Mouse (Mus musculus) limb, embryonic 11.5 days (tissue): Measurements from ENCODE around the gene Kif7. TPM values are rescaled to one million over a fixed set of nuclear protein-coding genes. Genes with fewer than 3 reads are reported as not detected.

ENCODE experiments used
- ATAC-seq: fragments of 200-750 bp; cut with Nextera tagmentation; 2 replicates; pipeline ENCODE4 v1.8.0; 2017; ENCODE audit warnings: low read depth; ENCODE audit not compliant: insufficient number of reproducible peaks, low FRiP score, low TSS enrichment
- DNase-seq: peaks from one replicate; pipeline ENCODE4 v3.0.0-alpha.2; 2015; ENCODE audit warnings: low spot score
- H3K27ac ChIP-seq: fragments of 300-500 bp; sonication (generic); replicated peaks from 2 replicates; pipeline ENCODE4 v1.5.1; 2014; ENCODE audit warnings: low read depth, mild to moderate bottlenecking, low read length
- H3K27me3 ChIP-seq: fragments of 300-500 bp; sonication (generic); 2 replicates; pipeline ENCODE4 v1.6.1; 2014; ENCODE audit warnings: mild to moderate bottlenecking, low read length, mixed read lengths; ENCODE audit not compliant: control insufficient read depth, insufficient read depth
- H3K36me3 ChIP-seq: fragments of 300-500 bp; sonication (generic); 2 replicates; pipeline ENCODE4 v1.6.1; 2014; ENCODE audit warnings: mild to moderate bottlenecking, low read length, moderate library complexity, mixed read lengths; ENCODE audit not compliant: control insufficient read depth, insufficient read depth
- H3K4me1 ChIP-seq: fragments of 300-500 bp; sonication (generic); 2 replicates; pipeline ENCODE4 v1.6.1; 2014; ENCODE audit warnings: low read length, mixed read lengths; ENCODE audit not compliant: control insufficient read depth, insufficient read depth
- H3K4me2 ChIP-seq: fragments of 300-500 bp; sonication (generic); 2 replicates; pipeline ENCODE4 v1.6.1; 2014; ENCODE audit warnings: low read depth, mild to moderate bottlenecking, moderate library complexity; ENCODE audit not compliant: severe bottlenecking
- H3K4me3 ChIP-seq: fragments of 300-500 bp; sonication (generic); 2 replicates; pipeline ENCODE4 v1.5.1; 2014; ENCODE audit warnings: low read depth, low read length
- H3K9ac ChIP-seq: fragments of 300-500 bp; sonication (generic); 2 replicates; pipeline ENCODE4 v1.6.1; 2014; ENCODE audit warnings: mild to moderate bottlenecking, low read length
- H3K9me3 ChIP-seq: fragments of 300-500 bp; sonication (generic); 2 replicates; pipeline ENCODE4 v1.6.1; 2016; ENCODE audit warnings: low read length; ENCODE audit not compliant: control insufficient read depth
- WGBS: fragments of 180-500 bp; shearing (Covaris S2); extraction: QIAGEN DNeasy Blood & Tissue Kit; methylation state at CpG from one replicate; pipeline ENCODE4 v1.1.7; 2014; 5-methylcytosine and 5-hydroxymethylcytosine counted together
- polyA plus RNA-seq: library from polyadenylated mRNA; unstranded; fragments of >200 nt; fragmentation: Nextera tagmentation; extraction: Ambion mirVana; gene quantifications from 2 replicates; pipeline ENCODE4 v1.2.1, GENCODE M21; 2014

Gene Kif7
- polyA plus RNA-seq: 6.1 and 6.3 TPM in 2 replicates

DNA sequence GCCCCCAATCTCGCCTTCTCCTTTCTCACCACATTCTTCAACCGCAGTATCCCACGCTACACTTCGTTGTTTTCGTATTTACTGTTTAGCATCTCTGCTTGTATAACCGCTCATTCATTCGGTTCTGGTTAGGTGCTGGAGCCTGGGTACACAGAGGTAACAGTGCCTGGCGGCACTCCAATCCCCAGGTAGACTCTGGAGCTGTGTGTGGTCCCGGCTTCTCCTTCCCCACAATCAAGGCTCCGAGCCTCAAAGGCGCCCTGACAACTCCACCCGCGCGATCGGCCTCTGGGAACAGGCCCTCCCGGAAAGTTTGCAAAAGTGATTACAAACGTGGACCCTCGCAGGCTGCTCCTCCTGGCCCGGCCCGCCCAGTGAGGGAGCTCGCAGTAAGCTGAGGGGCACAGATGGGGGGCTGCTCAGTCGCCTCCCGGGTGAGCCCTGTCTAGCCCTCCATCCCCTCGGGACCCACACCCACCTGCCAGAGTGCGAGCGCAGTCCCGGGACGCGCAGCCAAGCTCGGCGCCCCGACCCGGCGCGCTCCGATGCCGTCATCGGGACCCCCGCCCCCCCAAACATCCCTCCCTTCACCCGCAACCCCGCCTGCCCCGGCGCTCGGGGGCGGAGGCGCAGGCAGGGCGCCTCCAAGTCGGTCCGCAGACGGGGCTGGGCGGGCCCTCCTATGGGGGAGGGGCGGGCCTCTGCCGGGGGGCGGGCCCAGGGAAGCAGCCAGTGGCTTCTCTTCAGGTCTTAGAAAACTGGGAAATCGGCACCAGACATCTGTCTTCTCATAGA is at the start of gene Kif7:
Gene Kif7, minus strand, starts transcription at position 534 of the 795 bp plus-strand sequence.
- H3K4me3 ChIP-seq: peak within 1 kb of the TSS; percentile 84
- peaks cover 7% of the 10 kb centered on the region; the same call in 1 of the 2 replicates for H3K27me3 ChIP-seq
- peaks cover 5% of the 10 kb centered on the region for H3K4me1 ChIP-seq
- ATAC-seq (peak; percentile 92), DNase-seq (peak; percentile 93)
- peak within 1 kb of the TSS; percentile 75 for H3K9ac ChIP-seq
- H3K4me2 ChIP-seq: peak within 1 kb of the TSS; percentile 80
- H3K9me3 ChIP-seq: no peaks in the 10 kb centered on the region
- WGBS: under 1% methylated on average over 45 of the region's 55 CpGs
- no peaks in the 10 kb centered on the region; the same call in 1 of the 2 replicates for H3K36me3 ChIP-seq
- no peak within 1 kb of the TSS for H3K27ac ChIP-seq

DNA sequence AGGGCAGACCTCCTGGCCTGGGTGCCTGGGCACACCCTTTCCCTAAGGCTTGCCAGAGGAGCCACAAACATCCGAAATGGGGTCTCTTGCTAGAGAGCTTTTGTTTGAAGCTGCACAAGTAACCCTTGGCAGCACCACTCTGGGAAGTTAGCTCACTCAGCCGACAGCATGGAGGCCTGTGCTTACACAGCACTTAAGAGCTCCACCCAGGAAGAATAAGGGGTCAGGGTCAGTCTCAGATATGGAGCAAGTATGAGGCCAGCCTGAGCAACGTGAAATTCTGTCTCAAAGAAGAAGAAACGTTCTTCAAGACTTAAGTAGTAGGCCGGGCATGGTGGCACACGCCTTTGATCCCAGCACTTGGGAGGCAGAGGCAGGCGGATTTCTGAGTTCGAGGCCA is 46.6 kb upstream of the Kif7 start:
- Histone ChIP-seq H3K9me3 (no peaks in the 10 kb centered on the region), H3K27me3 (no peaks in the 10 kb centered on the region), H3K4me3 (no peak overlapping the region), H3K4me1 (no peaks in the 10 kb centered on the region), H3K4me2 (no peak overlapping the region), H3K9ac (no peak overlapping the region), H3K27ac (no peak overlapping the region), H3K36me3 (no peaks in the 10 kb centered on the region)
- ATAC-seq (no peak), DNase-seq (no peak)
- WGBS: 71% methylated on average over 8 of the region's 8 CpGs

DNA sequence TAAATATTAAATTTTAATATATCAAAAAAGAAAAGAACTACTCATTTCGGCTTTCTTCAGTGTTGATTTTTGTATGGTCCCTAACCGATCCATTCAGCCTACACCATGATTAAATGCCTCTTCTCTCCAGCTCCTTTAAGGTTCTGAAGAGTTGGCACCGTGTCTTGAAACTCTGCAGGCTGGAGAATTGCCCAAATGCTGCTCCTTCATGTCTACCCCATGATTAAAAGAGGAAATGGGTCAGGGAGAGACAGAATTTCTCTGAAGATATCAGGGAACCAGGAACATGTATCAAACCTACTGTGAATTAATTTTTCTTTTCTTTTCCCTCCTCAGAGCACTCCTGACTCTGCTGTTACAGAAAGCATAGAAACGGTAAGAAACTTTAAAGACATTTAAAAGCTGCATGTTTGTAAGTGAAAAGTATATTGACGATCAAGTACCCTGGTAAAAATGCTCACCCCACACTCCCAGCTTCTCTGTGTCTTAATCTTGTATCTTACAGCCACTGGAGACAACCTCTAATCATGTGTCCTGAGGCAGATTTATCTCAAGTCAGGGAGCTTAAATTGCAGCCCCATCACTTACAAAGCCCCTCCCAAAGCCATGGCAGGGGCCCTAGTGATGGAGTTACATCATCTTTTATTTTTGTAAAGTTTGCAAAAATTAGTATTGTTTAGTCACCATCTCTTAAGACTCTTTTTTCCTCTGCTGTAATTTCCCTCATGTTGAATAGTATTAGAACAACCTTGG is 45.8 kb upstream of the Kif7 start:
- H3K27ac ChIP-seq: no peak overlapping the region
- WGBS: 83% methylated on average over 5 of the region's 5 CpGs
- H3K27me3 ChIP-seq: no peaks in the 10 kb centered on the region
- H3K9me3 ChIP-seq: no peaks in the 10 kb centered on the region
- no peaks in the 10 kb centered on the region for H3K4me1 ChIP-seq
- DNase-seq (no peak), ATAC-seq (no peak)
- no peak overlapping the region for H3K9ac ChIP-seq
- no peak overlapping the region for H3K4me2 ChIP-seq
- no peak overlapping the region for H3K4me3 ChIP-seq
- H3K36me3 ChIP-seq: no peaks in the 10 kb centered on the region

DNA sequence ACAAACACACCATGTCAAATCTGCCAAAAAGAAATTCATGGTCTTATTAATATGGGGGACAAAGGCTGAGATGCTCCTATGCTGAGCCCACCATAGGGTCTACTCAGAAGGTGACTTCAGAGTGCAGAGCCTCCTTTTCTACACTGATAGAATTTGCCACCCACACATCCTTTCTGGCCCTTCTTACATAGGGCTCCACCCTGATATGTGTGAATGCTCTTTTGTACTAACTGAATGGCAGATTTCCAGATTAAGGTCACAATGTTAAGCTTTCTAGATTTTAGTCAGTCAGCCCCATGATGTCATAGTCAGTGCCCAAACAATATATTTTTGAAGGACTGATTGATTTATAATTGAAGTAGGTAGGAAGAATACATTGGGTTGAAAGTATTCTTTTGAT is 44.2 kb upstream of the Kif7 start:
- Histone ChIP-seq H3K9ac (no peak overlapping the region), H3K27ac (no peak overlapping the region), H3K4me1 (no peaks in the 10 kb centered on the region), H3K4me2 (no peak overlapping the region), H3K36me3 (no peaks in the 10 kb centered on the region), H3K27me3 (no peaks in the 10 kb centered on the region), H3K4me3 (no peak overlapping the region), H3K9me3 (no peaks in the 10 kb centered on the region)
- ATAC-seq (no peak), DNase-seq (no peak)

GRCm38 (mm10) chr7:79758176-79758575 is 42.7 kb upstream of the Kif7 start:
- Histone ChIP-seq H3K27ac (no peak overlapping the region), H3K4me2 (no peak overlapping the region), H3K4me1 (no peaks in the 10 kb centered on the region), H3K36me3 (no peaks in the 10 kb centered on the region), H3K27me3 (no peaks in the 10 kb centered on the region), H3K9me3 (no peaks in the 10 kb centered on the region), H3K4me3 (no peak overlapping the region), H3K9ac (no peak overlapping the region)
- no peak for DNase-seq
- ATAC-seq: no peak
- WGBS: 69% methylated on average over 6 of the region's 6 CpGs

DNA sequence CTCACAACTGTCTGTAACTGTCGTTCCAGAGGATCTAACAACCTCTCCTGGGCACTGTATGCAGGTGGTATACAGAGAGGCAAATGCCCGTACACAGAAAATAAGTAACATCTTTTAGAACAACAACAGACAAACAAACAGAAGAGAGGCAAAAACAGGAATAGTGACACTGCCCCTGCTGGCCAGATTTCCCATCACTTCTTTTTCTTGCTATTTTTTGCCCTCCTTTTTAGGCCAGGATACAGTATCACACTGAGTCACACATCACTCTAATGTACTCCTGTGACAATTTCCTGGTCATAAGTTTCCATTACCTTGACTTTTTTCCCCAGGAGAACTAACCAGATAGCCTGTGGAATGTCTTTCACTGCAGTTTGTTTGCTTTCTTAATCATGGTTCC is 40.8 kb upstream of the Kif7 start:
- no peaks in the 10 kb centered on the region for H3K9me3 ChIP-seq
- DNase-seq: no peak

DNA sequence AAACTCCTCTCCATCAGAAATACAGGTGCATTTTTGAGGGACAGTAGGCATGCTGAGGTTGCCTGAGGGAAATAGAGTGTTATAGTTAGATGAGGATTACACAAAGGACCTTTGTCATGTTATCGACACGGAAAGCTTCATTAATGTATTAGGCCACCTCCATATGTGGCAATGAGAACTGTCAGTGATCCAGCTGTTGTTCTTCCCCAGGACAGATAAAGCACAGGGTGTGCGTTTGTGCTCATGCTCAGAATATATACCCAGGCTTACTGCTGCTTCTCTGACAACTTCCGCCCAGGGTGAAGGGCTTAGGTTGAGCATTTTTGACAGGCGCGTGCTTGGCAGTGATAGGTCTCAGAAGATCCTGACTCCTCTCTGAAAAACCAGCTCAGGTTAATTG is 34.0 kb upstream of the Kif7 start:
- 87% methylated on average over 6 of the region's 6 CpGs for WGBS
- H3K9me3 ChIP-seq: no peaks in the 10 kb centered on the region
- ATAC-seq: no peak
- no peaks in the 10 kb centered on the region for H3K27me3 ChIP-seq
- no peak overlapping the region for H3K4me3 ChIP-seq
- no peak overlapping the region for H3K4me2 ChIP-seq
- H3K4me1 ChIP-seq: no peaks in the 10 kb centered on the region
- H3K36me3 ChIP-seq: no peaks in the 10 kb centered on the region
- no peak for DNase-seq
- H3K9ac ChIP-seq: no peak overlapping the region
- no peak overlapping the region for H3K27ac ChIP-seq

More for the DNA sequence above, 40.8 kb upstream of the Kif7 start:
- H3K9ac ChIP-seq: no peak overlapping the region
- H3K4me3 ChIP-seq: no peak overlapping the region
- H3K4me1 ChIP-seq: no peaks in the 10 kb centered on the region
- 44% methylated on average over 2 of the region's 2 CpGs for whole genome bisulfite sequencing
- no peaks in the 10 kb centered on the region for H3K27me3 ChIP-seq
- no peak overlapping the region for H3K4me2 ChIP-seq
- ATAC-seq: no peak
- H3K36me3 ChIP-seq: no peaks in the 10 kb centered on the region
- H3K27ac ChIP-seq: no peak overlapping the region

- no peaks in the 10 kb centered on the region for H3K36me3 ChIP-seq
- 81% methylated on average over 6 of the region's 6 CpGs for WGBS
Observed at GRCm38 (mm10) chr7:79747659-79748058, 32.1 kb upstream of the Kif7 start.

More at GRCm38 (mm10) chr7:79747659-79748058, 32.1 kb upstream of the Kif7 start:
- ATAC-seq: no peak
- no peaks in the 10 kb centered on the region for H3K9me3 ChIP-seq
- DNase-seq: no peak
- no peak overlapping the region for H3K4me2 ChIP-seq
- H3K4me3 ChIP-seq: no peak overlapping the region
- H3K27ac ChIP-seq: no peak overlapping the region
- H3K4me1 ChIP-seq: no peaks in the 10 kb centered on the region
- no peaks in the 10 kb centered on the region for H3K27me3 ChIP-seq
- no peak overlapping the region for H3K9ac ChIP-seq
